Comparison of ENCODE assay signal across 21 mouse cellular contexts in the genomic region with DNA sequence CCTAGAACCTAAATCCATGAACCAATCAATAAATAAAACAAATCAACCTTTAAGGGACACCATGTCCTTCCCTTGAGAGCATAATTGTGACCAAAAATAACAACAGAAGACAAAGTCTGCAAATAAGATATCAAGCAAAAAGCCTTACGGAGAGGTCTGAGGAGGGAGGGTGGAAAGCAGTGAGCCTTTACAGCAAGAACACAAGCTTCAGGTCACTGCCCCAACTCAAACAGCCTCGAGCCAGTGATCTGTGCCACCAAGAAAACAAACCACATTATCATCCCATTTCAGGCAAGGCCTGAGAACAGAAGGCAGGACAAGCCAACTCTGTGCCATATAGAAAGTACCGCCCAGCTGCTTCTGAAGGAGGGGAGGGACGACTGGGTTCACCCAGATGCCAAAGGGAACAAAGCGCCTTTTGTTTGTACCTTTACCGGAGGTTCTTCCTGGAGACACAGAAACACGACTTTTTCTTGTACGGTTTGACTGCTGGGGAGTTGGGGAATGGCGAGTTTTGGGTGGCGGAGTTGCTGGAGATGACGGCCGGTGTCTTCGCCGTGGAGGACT. TPM values are rescaled to one million over a fixed set of nuclear protein-coding genes. Genes with fewer than 3 reads are reported as not detected.
DNase-seq lines count a peak whose midpoint lies in the region; ATAC-seq and TF ChIP-seq lines count a peak whose summit lies in the region.
"Had no signal": no experiment of that assay in that cellular context is flagged by ENCODE, and none has a peak within 500 bp of the region (broad histone marks: within the 10 kb centered on the region; RNA-seq: fewer than 3 reads in every experiment).

No protein-coding gene starts in this region.

- no peak overlapping the region for H3K4me2 ChIP-seq in CH12.LX (ENCODE audit: insufficient read depth, low read depth, poor library complexity, severe bottlenecking)
- no peak overlapping the region for H3K4me2 ChIP-seq in kidney, embryonic 16.5 days (replicated peaks; ENCODE audit: low read depth, low read length)
- H3K4me2 ChIP-seq: forebrain, embryonic 12.5 days; hindbrain, embryonic 15.5 days; limb, embryonic 12.5 days; liver, embryonic 15.5 days; midbrain, embryonic 13.5 days; neural tube, embryonic 13.5 days had no signal

- no peaks in the 10 kb centered on the region for H3K4me1 ChIP-seq in CH12.LX (ENCODE audit: control insufficient read depth in 1 of 2, insufficient read depth in 2 of 2)
- peaks cover 13% of the 10 kb centered on the region for H3K4me1 ChIP-seq in kidney, embryonic 16.5 days (ENCODE audit: insufficient read depth, low read length)
- H3K4me1 ChIP-seq: forebrain, embryonic 12.5 days; hindbrain, embryonic 15.5 days; limb, embryonic 12.5 days; midbrain, embryonic 13.5 days; neural tube, embryonic 13.5 days had no signal

- peak; percentile 60 for DNase-seq in kidney, adult 9 months
- DNase-seq in kidney, postnatal 10 days: no peak
- no peak for DNase-seq in CH12.LX (ENCODE audit: extremely low read depth)
- DNase-seq in ZHBTc4 (ENCODE audit: low read depth, low spot score): peak; percentile 54
- DNase-seq in layer of hippocampus, postnatal 10 days (ENCODE audit: low spot score in 2 of 2): no peak
- DNase-seq in retina, postnatal 1 day: no peak
- DNase-seq in thymus, postnatal 4 days: no peak
- DNase-seq: adrenal gland, postnatal 10 days; cerebellum, adult 9-10 months; gastrocnemius, postnatal 14 days; heart, adult 2 months; heart, postnatal 4 days; right cerebral cortex, postnatal 4 days; thymus, postnatal 25 days had no signal

- H3K36me3 ChIP-seq in CH12.LX (replicated peaks in 1 of 2; ENCODE audit: control insufficient read depth in 1 of 2, insufficient read depth in 1 of 2, low read length in 1 of 2): peaks cover 76 to 91% of the 10 kb centered on the region in 2 experiments
- H3K36me3 ChIP-seq in kidney, embryonic 16.5 days (ENCODE audit: insufficient read depth, low read length): peaks cover 76% of the 10 kb centered on the region

- H3K9me3 ChIP-seq in CH12.LX (replicated peaks; ENCODE audit: low read length): no peaks in the 10 kb centered on the region
- H3K9me3 ChIP-seq in kidney, embryonic 16.5 days (ENCODE audit: low read length): no peaks in the 10 kb centered on the region
- H3K9me3 ChIP-seq: forebrain, embryonic 12.5 days; hindbrain, embryonic 15.5 days; limb, embryonic 12.5 days; liver, embryonic 15.5 days; midbrain, embryonic 13.5 days; neural tube, embryonic 13.5 days had no signal

- in situ Hi-C loops in CH12.LX (cut with MboI; ENCODE audit: low pct_ligation_motif_present, low pct_unique_long_range_greater_than_20kb, low sequenced_read_pairs): no loop called here

- no peak for TF ChIP-seq EP300 in CH12.LX (IDR thresholded peaks at IDR 0.05; ENCODE audit: low read length)

- H3K79me2 ChIP-seq in CH12.LX (replicated peaks; ENCODE audit: control insufficient read depth, extremely low read depth, insufficient read depth, poor library complexity, severe bottlenecking): peaks cover 47% of the 10 kb centered on the region

- 72% methylated on average over 14 of the region's 14 CpGs for WGBS in kidney, embryonic 16.5 days

- TF ChIP-seq RAD21 in CH12.LX (IDR thresholded peaks at IDR 0.05; ENCODE audit: low read depth, low read length): no peak

- dilution Hi-C loops in CH12.LX (cut with MboI; ENCODE audit: extremely low pct_ligation_motif_present, extremely low pct_unique_long_range_greater_than_20kb, low sequenced_read_pairs): no loop called here

- no peak overlapping the region for H3K4me3 ChIP-seq in CH12.LX (replicated peaks in 1 of 3; ENCODE audit: low read depth in 2 of 3, low read length in 2 of 3, poor library complexity in 1 of 3)
- H3K4me3 ChIP-seq in kidney, embryonic 16.5 days (ENCODE audit: low read length): no peak overlapping the region
- H3K4me3 ChIP-seq: forebrain, embryonic 12.5 days; heart, adult 2 months; hindbrain, embryonic 15.5 days; limb, embryonic 12.5 days; liver, embryonic 15.5 days; midbrain, embryonic 13.5 days; neural tube, embryonic 13.5 days had no signal

- no peaks in the 10 kb centered on the region for H3K27me3 ChIP-seq in CH12.LX (replicated peaks)
- H3K27me3 ChIP-seq in kidney, embryonic 16.5 days (ENCODE audit: insufficient read depth, low read length): no peaks in the 10 kb centered on the region
- H3K27me3 ChIP-seq: forebrain, embryonic 12.5 days; hindbrain, embryonic 15.5 days; limb, embryonic 12.5 days; liver, embryonic 15.5 days; midbrain, embryonic 13.5 days; neural tube, embryonic 13.5 days had no signal

- H3K27ac ChIP-seq in CH12.LX (ENCODE audit: insufficient read depth, low read depth): no peak overlapping the region
- peak overlapping the region; percentile 75 for H3K27ac ChIP-seq in kidney, embryonic 16.5 days (ENCODE audit: low read length)
- H3K27ac ChIP-seq: forebrain, embryonic 12.5 days; heart, adult 2 months; hindbrain, embryonic 15.5 days; limb, embryonic 12.5 days; liver, embryonic 15.5 days; midbrain, embryonic 13.5 days; neural tube, embryonic 13.5 days had no signal

- ATAC-seq in kidney, embryonic 16.5 days (ENCODE audit: low FRiP score, low TSS enrichment): no peak; the same call in 1 of the 2 replicates
- ATAC-seq: midbrain, embryonic 13.5 days had no signal

- TF ChIP-seq POLR2A in CH12.LX (IDR thresholded peaks at IDR 0.05; ENCODE audit: low read depth, low read length): no peak

- H3K9ac ChIP-seq in CH12.LX (ENCODE audit: insufficient read depth, low read depth): no peak overlapping the region
- no peak overlapping the region for H3K9ac ChIP-seq in kidney, embryonic 16.5 days (replicated peaks; ENCODE audit: low read length)
- H3K9ac ChIP-seq: forebrain, embryonic 12.5 days; hindbrain, embryonic 15.5 days; limb, embryonic 12.5 days; liver, embryonic 15.5 days; midbrain, embryonic 13.5 days; neural tube, embryonic 13.5 days had no signal

- TF ChIP-seq CTCF in CH12.LX (conservative IDR thresholded peaks at IDR 0.05 in 1 of 2, IDR thresholded peaks at IDR 0.05 in 1 of 2; ENCODE audit: low read depth in 2 of 2, low read length in 2 of 2): no peak

TF ChIP-seq in CH12.LX, 34 proteins besides CTCF, POLR2A, EP300 and RAD21:
- TF ChIP-seq HCFC1 (IDR thresholded peaks at IDR 0.05; ENCODE audit: low read depth, low read length) (no peak), POLR2AphosphoS2 (IDR thresholded peaks at IDR 0.05; ENCODE audit: low read depth, low read length) (0 out of 2 replicates have a peak, but pooled peaks have one; percentile 7)

RNA-seq across cellular contexts. Expression of a gene that starts 15.7 kb away (rescaled TPM):
- 23.6 and 26.0 TPM in 2 replicates for total RNA-seq in CH12.LX (2012; rRNA removed)
- 12.3 and 14.2 TPM in 2 replicates for total RNA-seq in CH12.LX (2014; rRNA removed)
- 171 and 180 TPM in 2 replicates for polyA plus RNA-seq in CH12.LX (2012; ENCODE audit: insufficient read length, low read depth)
- polyA plus RNA-seq in kidney, embryonic 16.5 days (2015; fragmentation: Nextera tagmentation; extraction: Ambion mirVana): 180 and 233 TPM in 2 replicates
- total RNA-seq in layer of hippocampus, postnatal 10 days (2021): 100 to 1,000 TPM; 131 to 153 TPM

Comparison
In these comparisons a context has a peak if more than half of its experiments do, and no peak if none do; other contexts are left out.
1. DNase-seq: peak in kidney, adult 9 months (single experiment) and ZHBTc4 (single experiment); none in kidney, postnatal 10 days (single experiment), CH12.LX (single experiment), layer of hippocampus, postnatal 10 days (0 of 2), retina, postnatal 1 day (single experiment) and thymus, postnatal 4 days (single experiment).
2. RNA of a gene that starts 15.7 kb away (total RNA-seq): 131 to 153 TPM in layer of hippocampus, postnatal 10 days; 12.3 to 26.0 TPM in CH12.LX; every median in the first group is over 4 times any median in the second.